Mouse (Mus musculus): Measurements from ENCODE around the gene Ehmt2. TPM values are rescaled to one million over a fixed set of nuclear protein-coding genes. Genes with fewer than 3 reads are reported as not detected.
A peak's percentile ranks its signal among the peaks of the same experiment; 100 is the strongest.
"Not testable (repeated sequence)": the region's sequence is repeated elsewhere in the genome, so short reads cannot be mapped to it uniquely, and the experiment has no call there.

Ehmt2 gene
- total RNA-seq, 2 experiments from 2014 or later = 45.2 to 49.4 TPM

DNA sequence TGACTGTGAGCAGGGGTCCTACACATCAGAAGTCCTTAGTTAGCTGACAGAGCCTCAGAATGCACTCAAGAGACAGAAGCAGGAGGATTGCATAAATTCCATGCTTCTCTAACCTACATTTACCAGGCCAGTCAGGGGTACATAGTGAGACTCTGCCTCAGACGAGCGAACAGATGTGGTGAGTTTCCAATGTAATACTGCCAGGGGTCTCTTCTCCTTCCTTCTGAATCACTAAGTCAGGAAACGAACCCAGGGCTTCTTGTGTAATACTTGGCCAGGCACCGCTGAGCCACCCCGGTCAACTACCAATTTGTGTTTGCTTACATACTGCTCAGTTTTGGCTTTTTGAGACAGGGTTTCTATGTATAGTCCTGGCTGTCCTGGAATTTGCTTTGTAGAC, 10.3 kb upstream of the Ehmt2 start:
- intact Hi-C loops (cut with DNase I) = no loop called here
- DNase-seq = no peak

DNA sequence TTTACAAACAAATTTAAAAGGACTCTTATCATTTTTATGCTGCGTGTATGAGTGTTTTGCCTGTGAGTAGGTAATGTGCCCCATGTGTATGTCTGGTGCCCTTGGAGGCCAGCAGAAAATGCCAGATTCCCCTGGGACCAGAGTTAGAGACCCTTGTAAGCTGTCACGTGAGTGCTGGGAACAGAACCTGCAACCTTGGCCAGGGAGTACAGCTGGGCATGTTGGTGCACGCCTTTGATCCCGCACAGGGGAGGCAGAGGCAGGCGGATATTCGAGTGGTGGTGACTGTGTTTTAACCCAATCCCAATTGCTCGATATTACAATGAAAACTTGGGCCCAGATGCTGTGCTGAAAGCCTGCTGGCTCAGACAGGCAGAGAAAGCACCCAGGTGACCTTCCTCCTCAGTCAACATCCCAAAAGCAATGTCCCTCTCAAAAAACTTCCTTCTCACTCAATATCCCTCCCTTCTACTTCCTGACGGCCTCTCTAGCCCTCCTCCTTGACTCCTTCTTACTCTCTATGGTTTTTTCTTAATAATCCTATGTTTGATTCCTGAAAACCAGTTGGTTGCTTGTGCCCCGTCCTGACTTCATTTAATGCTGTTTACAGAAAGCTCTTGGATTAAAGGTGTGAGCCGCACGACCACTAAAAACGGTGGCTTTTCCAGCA, 8.1 kb upstream of the Ehmt2 start:
- intact Hi-C loops (cut with DNase I) = no loop called here
- DNase-seq = no peak

DNA sequence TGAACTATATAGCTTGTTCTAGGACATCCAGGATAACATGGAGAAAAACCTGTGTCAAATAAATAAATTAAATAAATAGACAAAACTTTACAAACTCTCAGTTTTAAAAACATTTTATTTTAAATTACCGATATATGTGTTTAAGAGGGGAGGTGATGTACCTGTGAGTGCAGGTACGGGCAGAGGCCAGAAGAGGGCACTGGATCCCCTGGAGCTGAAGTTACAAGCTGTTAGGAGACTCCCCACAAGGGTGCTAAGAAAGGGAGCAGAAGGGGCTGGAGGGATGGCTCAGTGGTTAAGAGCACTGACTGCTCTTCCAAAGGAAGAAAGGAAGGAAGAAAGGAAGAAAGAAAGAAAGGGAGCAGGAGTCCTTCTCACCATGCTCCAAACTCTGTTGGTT, 6.9 kb upstream of the Ehmt2 start:
- intact Hi-C loops (cut with DNase I) = no loop called here
- DNase-seq = no peak

DNA sequence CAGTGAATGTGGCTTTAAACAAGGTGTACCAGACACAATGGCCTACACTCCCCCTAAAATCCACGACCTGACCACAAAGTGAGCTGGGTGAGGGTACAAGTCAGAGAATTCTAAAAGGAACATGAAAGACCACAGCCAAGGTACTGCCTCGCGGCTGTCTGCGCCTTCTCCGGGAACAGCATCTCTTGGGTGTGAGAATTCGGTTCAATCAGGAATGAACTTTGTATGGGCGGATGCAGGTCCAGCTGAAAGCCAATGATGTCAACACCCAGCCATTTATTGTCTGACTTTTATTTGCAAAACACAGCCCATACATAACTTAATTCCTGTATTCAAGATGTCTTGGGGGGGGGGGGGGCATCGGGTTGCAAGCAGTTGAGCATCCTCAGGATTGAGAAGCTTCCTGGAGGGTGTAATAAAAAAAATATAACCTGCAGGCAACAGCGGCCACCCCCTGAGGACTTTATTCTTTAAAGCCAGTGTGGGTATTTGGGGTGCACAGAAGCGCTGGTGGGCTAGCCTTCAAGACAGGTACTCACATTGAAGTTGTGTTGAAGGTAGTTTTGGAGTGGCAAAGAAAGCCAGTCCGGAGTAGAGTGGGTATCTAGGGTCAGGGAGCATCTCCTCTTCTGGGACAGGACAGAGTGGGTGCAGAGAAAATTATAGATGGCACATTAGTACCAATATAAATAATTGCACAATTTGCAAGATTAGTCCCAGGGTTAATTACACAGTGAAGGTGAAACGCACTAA, 5.0 kb upstream of the Ehmt2 start:
- intact Hi-C loops (cut with DNase I) = no loop called here
- no peak for DNase-seq

DNA sequence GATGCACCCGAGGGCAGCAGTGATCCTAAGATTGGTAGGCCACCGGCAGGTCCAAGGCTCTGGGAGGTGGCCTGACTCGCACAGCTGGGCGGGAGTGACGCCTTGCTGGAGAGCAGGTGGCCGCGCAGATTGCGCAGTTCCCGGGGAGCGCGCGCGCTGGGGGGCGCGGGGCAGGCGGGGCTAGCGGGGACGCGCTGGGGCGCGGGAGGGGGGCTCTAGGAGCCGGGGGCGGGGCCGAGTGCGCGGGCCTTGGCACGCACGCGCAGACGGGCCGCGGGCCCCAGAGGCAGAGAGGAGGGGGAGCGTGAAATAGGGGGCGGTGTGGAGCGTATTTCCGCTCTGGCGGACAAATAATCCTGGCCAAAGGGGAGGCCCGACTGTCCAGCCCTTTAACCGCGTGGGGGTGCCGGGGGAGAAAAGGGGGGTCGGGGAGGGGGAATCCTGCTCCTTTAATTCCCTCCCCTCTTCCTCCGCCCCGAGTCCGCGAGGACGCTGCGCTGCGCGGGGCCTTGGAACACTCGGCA, 4.1 kb upstream of the Ehmt2 start:
- intact Hi-C loops (cut with DNase I) = no loop called here
- peak; percentile 95 to 97 for DNase-seq

DNA sequence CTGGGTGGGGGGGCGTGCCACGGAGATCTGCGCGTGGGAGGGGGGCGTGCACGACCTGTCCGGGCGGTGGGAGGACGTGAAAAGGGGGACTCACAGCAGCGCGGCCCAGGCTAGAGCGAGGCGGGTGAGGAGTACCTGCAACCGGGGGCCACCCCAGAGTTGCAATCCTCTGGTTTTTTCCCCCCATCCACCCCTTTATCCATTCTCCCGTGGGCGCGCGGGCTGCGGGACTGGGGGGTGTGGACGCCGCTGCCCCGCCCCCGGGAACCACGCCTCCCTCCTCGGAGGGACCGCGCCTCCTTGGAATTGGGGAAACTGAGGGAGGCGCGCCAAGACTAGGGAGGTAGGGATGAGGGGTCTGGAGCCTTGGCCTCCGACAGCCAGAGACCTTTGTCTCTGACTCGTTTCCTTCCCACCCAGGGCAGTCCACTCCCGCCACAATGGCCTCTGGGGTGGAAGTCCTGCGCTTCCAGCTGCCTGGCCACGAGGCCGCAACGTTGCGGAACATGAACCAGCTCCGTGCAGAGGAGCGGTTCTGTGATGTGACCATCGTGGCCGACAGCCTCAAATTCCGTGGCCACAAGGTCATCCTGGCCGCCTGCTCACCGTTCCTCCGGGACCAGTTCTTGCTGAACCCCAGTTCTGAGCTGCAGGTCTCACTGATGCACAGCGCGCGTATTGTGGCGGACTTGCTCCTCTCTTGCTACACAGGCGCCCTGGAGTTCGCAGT, 3.3 kb upstream of the Ehmt2 start:
- DNase-seq = peak; percentile 58 to 61
- intact Hi-C loops (cut with DNase I) = no loop called here

DNA sequence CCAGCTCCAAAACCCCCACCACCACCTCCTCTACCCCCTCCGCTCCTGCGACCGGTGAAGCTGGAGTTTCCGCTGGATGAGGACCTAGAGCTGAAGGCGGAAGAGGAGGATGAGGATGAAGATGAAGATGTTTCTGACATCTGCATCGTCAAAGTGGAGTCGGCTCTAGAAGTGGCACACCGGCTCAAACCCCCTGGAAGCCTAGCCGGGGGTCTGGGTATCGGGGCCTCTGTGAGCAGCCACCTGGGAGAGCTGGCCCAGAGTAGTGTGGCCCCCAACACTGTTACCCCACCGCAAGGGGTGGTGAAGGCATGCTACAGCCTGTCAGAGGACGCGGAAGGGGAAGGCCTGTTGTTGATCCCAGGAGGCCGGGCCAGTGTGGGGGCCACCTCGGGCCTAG, 2.5 kb upstream of the Ehmt2 start:
- intact Hi-C loops (cut with DNase I) = no loop called here

DNA sequence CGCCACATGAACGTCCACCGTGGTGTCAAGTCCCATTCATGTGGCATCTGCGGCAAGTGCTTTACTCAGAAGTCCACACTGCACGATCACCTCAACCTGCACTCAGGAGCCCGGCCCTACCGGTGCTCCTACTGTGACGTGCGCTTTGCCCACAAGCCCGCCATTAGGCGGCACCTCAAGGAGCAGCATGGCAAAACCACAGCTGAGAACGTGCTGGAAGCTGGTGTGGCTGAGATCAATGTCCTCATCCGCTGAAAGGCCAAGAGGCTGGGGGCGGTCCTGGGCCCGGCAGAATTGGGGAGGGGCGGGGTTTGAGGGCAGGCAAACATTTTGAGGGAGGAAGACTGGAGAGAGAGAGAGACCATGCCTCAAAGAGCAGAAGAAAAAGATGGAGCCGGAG, 1.9 kb upstream of the Ehmt2 start:
- intact Hi-C loops (cut with DNase I) = no loop called here

More for the DNA sequence above, 2.5 kb upstream of the Ehmt2 start:
- DNase-seq = no peak

DNA sequence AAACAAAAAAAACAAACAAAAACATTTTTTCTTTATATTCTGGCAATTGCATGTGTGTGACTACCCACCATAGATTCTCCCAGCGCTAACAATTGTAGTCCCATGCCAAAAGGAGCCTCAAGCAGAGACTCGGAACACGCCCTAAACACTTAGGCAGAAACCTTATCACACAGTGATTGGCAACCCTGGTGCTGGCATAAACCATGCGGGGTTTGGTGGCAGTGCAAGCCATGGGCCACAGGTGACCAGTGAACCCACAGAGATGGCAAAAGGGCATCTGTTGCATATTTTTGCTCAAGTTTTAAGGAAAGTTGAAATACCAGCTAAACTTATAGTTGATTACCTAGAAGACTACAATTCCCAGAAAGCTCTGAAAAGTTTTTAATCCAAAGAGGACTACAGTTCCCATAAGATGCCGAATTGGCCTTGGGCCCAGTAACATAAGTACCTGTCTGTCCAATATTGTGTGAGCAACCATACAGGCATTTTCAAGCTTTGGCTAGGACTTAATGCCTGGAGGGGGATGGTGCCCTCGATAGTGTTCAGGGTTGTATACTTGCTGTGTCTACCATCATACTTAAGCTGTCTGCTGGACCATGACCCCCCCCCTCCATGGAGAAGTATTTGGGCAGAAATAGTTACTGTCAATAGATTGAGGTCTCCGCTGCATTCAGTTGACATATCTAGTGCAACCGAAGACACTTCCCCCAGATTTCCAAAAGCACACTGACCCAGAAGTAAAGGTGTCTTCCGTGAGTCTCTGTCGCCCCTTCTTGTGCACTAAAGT, 703 bp upstream of the Ehmt2 start:
- peak in 1 of 2 experiments; percentile 32 for DNase-seq
- intact Hi-C loops (cut with DNase I) = loop anchor here (2.0 kb wide), 1 partner anchor 47 kb away; the partner anchor contains the start of genes Nelfe and Skiv2l

More for the DNA sequence above, 1.9 kb upstream of the Ehmt2 start:
- no peak for DNase-seq

DNA sequence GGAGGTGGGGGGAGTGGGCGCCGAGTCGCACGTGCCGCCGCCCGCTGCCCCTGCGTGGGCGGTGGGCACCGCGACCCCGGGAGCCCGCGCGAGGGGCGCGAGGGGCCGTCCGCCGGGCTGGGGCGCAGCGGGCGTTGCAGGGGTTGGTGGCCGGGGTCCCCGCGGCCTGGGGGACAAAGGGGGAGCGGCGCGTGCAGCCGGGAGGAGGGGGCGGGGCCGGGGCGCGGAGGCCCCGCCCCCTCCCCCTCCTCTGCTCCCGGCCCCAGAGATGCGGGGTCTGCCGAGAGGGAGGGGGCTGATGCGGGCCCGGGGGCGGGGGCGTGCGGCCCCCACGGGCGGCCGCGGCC, 410 bp downstream of the Ehmt2 start:
- intact Hi-C loops (cut with DNase I) = loop anchor here (2.0 kb wide), 1 partner anchor 48 kb away; the partner anchor contains the start of genes Nelfe and Skiv2l
- no peak for DNase-seq

DNA sequence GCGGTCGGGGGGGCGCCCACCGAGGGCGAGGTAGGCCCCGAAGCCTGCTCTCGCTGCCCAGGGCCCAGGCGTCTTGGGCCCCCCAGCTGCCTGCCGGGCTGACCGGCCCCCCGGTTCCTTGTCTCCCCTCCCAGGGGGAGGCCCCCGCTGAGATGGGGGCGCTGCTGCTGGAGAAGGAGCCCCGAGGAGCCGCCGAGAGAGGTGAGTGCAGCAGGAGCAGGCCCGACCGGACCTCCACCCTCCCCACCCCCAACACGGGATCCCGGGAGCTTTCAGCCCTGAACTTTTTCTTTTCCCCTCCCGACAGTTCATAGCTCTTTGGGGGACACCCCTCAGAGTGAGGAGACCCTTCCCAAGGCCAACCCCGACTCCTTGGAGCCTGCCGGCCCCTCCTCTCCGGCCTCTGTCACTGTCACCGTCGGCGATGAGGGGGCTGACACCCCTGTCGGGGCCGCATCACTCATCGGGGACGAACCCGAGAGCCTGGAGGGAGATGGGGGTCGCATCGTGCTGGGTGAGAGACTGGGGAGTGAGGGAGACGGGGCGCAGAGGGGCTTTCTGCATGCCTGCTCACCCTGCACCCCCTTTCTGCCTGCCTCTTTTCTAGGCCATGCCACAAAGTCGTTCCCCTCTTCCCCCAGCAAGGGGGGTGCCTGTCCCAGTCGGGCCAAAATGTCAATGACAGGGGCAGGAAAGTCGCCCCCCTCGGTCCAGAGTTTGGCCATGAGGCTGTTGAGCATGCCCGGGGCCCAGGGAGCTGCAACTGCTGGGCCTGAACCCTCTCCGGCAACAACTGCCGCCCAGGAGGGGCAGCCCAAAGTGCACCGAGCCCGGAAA, 1.0 kb downstream of the Ehmt2 start:
- intact Hi-C loops (cut with DNase I) = loop anchor here (2.0 kb wide), 1 partner anchor 48 kb away; the partner anchor contains the start of genes Nelfe and Skiv2l
- peak; percentile 47 to 53 for DNase-seq

DNA sequence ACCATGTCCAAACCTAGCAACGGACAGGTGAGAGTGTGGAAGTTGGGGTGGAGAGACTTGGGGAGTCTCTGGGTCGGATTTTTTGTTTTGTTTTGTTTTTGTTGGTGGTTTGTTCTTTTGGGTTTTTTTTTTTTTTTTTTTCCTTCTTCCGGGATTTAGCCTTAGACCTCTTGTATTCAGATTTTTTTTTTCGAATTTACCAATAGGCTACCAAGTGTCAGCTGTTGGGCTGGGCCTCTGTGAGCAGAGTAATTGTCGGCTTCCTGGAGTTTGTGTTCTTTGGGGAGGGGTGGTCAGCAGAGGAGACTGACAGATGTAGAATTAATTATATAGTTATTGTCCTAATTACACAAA, 1.6 kb downstream of the Ehmt2 start:
- DNase-seq = no peak
- intact Hi-C loops (cut with DNase I) = loop anchor here (2.0 kb wide), 1 partner anchor 49 kb away; the partner anchor contains the start of genes Nelfe and Skiv2l

DNA sequence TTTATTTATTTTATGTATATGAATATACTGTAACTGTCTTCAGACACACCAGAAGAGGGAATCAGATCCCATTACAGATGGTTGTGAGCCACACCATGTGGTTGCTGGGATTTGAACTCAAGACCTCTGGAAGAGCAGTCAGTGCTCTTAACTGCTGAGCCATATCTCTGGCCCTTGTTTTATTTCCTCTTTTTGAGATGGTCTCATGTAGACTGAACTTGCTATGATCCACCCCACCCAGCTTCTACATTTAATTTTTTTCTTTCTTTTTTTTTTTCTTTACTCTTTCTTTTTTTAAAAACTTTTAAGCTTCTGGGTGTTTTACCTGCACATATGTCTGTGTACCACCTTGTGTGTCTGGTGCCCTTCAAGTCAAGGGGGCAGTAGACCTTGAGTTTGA, 2.6 kb downstream of the Ehmt2 start:
- intact Hi-C loops (cut with DNase I); DNase-seq: not testable (repeated sequence)

DNA sequence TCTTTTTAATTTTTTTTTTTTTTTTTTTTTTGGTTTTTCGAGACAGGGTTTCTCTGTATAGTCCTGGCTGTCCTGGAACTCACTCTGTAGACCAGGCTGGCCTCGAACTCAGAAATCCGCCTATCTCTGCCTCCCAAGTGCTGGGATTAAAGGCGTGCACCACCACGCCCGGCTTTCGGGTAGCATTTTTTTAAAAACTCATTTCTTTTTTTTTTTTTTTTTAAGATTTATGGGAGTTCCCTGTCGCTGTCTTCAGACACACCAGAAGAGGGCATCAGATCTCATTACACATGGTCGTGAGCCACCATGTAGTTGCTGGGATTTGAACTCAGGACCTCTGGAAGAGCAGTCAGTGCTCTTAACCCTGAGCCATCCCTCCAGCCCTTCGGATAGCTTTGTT, 3.7 kb downstream of the Ehmt2 start:
- DNase-seq; intact Hi-C loops (cut with DNase I): not testable (repeated sequence)

DNA sequence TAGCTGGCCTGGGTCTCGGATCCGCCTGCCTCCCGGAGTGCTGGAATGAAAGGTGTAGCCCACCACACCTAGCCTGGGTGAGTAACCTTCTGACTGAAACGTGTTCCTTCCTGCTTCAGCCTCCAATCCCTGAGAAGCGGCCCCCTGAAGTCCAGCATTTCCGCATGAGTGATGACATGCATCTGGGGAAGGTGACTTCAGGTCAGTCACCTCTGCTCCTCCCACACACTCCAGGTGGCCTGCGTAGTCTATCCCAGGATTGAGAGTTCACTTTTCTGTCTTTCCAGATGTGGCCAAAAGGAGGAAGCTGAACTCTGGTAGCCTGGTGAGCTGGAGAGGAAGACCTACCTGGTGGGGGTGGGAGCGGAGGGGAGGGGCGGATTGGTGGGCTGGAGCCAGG, 4.6 kb downstream of the Ehmt2 start:
- no peak for DNase-seq
- intact Hi-C loops (cut with DNase I) = no loop called here

DNA sequence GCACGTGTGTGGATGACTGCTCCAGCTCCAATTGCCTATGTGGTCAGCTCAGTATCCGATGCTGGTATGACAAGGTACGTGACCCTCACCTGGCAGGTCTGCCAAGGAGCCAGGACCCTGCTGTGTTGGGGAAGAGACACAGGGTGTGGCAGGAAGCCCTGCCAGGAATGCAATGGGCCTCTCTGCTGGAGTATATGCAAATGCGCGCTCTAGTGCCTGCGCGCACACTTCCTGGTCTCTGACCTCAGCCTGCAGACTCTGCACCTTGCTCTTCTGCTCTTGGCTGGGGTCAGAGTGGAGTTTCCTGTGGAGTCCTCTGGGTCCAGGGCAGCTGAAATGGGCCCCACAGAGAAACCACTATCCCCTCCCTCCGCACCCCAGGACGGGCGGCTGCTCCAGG, 12.7 kb downstream of the Ehmt2 start:
- DNase-seq = no peak
- intact Hi-C loops (cut with DNase I) = loop anchor here (5.0 kb wide), 1 partner anchor 71 kb away; the partner anchor contains the start of gene Lsm2

DNA sequence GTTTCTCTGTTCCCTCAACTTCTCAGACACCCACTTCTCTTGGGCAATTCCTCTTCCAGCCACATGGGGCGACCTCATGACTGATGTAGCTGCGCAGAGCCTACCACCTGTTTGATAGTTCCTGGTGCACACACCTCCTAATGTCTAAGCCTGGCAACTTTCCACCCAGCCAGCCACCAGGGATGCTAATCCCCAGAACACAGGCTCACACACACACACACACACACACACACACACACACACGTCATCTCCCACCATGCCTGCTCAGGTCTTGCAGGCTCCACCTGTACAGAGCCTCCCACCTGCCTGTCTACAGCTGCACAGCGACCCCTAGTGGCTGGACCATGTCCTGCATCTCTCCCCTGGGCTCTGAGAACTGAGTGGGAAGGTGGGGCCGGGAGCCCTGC, 13.7 kb downstream of the Ehmt2 start:
- intact Hi-C loops (cut with DNase I) = loop anchor here (1.0 to 5.0 kb wide), 2 partner anchors 57 to 70 kb away; partner anchors contain the start of gene Lsm2

DNA sequence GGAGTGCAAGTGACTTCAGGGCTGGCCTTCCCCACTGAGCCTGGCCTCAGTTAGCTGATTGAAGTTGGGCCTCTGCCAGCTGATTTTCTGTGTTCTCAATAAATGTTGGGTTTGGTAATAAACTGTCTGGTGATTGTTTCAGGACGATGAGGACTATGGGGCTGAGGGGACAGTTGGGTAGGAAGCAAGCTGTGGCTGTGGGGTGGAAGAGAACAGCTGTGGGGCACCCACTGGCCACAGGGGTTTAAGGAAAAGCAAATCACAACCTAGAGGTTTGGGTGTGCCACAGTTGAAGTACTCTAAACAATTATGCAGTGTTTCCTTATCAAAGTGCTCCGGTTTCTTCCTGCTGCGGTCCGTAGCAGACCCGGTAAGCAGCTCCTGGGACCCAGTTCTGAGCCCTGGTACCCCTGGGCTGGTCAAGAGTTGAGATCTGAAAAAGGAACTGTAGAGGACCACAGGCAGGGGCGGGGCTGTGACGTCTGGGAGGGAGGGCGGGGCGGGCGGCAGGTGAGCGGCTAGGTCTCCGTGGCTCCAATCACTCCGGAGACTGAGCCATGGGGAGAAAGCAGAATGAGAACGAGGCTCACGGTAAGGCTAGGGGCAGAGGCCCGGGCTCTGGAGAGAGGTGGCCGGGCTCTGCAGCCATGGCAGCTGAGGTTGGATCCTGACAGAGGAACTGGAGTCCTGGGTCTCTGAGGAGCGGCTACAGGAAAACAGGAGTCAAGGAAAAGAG, 15.8 kb downstream of the Ehmt2 start, which contains the start of gene Slc44a4:
Slc44a4 (plus strand) TSS at position 537 of the 736 bp plus-strand sequence.
- no peak for DNase-seq

More for the DNA sequence above, 13.7 kb downstream of the Ehmt2 start:
- DNase-seq = peak; percentile 77 to 86

More for the DNA sequence above, 15.8 kb downstream of the Ehmt2 start, which contains the start of gene Slc44a4:
- intact Hi-C loops (cut with DNase I) = loop anchor here (5.0 kb wide), 1 partner anchor 68 kb away; the partner anchor contains the start of gene Lsm2
